Mouse (Mus musculus) macrophage (primary cell): ENCODE measurements around the gene Fam161a. TPM values are rescaled to one million over a fixed set of nuclear protein-coding genes. Genes with fewer than 3 reads are reported as not detected.

Source experiments
- H3K27ac ChIP-seq: fragments of 350-480 bp; formaldehyde crosslinking; 2 replicates; pipeline ENCODE4 v1.9.0; 2021
- H3K36me3 ChIP-seq: fragments of 350-480 bp; formaldehyde crosslinking; 2 replicates; pipeline ENCODE4 v1.9.0; 2021; ENCODE audit errors: inconsistent target
- H3K4me3 ChIP-seq: fragments of 350-480 bp; formaldehyde crosslinking; 2 replicates; pipeline ENCODE4 v1.9.0; 2021; ENCODE audit errors: inconsistent target
- H3K79me2 ChIP-seq: fragments of 350-480 bp; formaldehyde crosslinking; 2 replicates; pipeline ENCODE4 v1.9.0; 2021; ENCODE audit errors: inconsistent target
- WGBS: methylation state at CpG from one replicate; pipeline ENCODE4 v1.1.7; 2026; ENCODE audit warnings: inconsistent platforms; ENCODE audit not compliant: missing documents; 5-methylcytosine and 5-hydroxymethylcytosine counted together
- polyA plus RNA-seq: library from polyadenylated mRNA; stranded (reverse); fragments of 250-400 nt; gene quantifications from 3 replicates; pipeline ENCODE4 v1.2.4, GENCODE M21; 2018; ENCODE audit warnings: inconsistent platforms

The Fam161a gene
- polyA plus RNA-seq, 1 experiment from 2014 or later: 1.7 TPM

DNA sequence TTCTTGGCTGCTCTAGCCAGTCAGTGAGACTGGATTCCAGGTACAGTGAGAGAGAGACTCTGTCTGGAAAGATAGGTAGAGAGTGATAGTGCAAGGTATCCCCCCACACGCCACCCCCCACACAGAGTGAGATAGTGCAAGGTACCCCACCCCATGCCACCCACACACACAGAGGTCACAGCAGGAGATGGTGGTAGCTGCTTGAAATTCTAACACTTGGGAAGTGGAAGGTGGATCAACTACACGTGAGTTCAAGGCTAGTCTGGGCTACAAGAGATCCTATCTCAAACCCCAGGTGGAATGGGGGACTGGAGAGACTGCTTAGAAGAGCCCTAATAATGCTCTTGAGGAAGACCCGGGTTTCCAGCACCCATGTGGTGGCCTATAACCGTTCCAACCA, 26.3 kb upstream of the Fam161a start:
- Histone ChIP-seq H3K27ac (peak overlapping the region; percentile 62), H3K4me3 (peak overlapping the region; percentile 76), H3K79me2 (peaks cover 55% of the 10 kb centered on the region), H3K36me3 (no peaks in the 10 kb centered on the region; the same call in 1 of the 2 replicates)
- 35% methylated on average over 4 of the region's 4 CpGs for WGBS

DNA sequence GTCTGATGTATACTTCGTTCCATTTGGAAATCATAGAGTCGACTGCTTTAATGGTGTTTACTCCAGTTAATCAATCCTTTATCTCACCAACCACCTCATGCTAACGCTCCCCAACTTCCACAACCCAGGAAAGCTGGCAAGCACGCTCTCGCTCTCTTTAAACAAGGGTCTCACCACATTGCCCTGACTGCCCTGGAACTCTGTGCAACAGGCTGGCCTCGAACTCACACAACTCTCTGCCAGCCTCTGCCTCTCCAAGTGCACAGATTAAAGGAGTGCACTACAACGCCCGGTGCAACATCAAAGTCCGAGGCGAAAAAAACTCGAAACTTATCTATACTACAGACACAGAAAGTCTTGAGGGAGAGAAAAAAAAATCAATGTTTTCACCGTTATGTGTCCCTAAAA, 25.8 kb upstream of the Fam161a start:
- Histone ChIP-seq H3K36me3 (no peaks in the 10 kb centered on the region; the same call in 1 of the 2 replicates), H3K4me3 (peak overlapping the region; percentile 76), H3K27ac (peak overlapping the region; percentile 62), H3K79me2 (peaks cover 50% of the 10 kb centered on the region)
- under 1% methylated on average over 12 of the region's 12 CpGs for WGBS

DNA sequence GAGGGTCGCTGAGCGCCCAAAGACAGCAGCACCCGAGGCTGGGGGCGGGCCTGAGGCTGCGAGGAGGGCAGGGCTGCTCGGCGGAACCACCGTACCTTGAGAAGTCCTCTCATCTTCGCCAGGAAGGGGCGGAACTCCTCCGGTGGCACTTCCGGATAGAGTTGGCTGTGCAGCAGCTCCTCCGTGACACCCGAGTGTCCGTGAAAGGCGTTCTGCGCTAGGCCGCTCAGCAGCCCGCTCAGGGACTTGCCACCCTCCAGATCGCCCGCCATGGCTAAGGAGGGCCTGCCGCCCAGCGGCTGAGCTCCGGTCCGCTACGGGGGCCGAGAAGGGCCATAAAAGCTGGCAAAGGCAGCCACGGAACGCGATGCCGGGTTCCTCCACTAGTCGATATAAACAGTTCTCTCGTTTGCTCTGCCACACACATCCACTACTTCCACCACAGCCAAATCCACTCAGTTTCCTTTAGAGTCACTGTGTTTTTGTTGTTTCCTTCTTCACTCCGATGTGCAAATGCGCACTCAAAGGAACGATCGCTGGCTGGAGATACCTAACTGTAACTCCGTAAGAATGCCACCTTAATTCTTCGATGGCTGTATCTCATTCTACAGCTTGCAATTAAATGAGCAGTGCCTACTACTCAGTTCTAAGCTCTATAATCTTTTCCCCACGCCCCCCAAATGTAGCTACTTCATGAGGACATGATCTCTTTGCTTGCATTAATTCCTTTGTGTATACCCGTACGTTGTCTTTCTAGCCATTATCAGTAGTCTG, 25.2 kb upstream of the Fam161a start, which contains the start of the genes Gm28048 and Commd1:
Gene Gm28048, minus strand, starts transcription at position 107 of the 774 bp plus-strand sequence.
Gene Commd1, minus strand, starts transcription at position 399 of the 774 bp plus-strand sequence.
- 3% methylated on average over 41 of the region's 42 CpGs for WGBS

DNA sequence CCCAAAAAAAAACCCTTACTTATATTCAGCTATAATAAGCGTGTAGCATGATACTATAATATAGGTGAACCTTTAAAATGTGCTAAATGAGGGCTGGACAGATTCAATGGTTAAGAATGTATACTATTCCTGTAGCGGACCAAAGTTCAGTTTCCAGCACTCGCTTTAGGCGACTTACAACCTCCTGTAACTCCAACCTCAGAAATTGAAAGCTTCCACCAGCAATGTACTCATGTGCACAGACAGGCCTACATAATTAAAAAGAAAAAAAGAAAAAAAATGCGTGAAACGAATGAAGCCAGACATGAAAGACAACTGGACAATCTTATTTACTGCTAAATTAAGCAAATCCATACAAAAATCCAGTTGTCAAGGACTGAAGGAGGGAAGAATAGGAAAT, 24.5 kb upstream of the Fam161a start:
- no peak overlapping the region for H3K27ac ChIP-seq
- peak overlapping the region; percentile 76; the same call in 1 of the 2 replicates for H3K4me3 ChIP-seq
- 94% methylated on average over 6 of the region's 6 CpGs for WGBS
- no peaks in the 10 kb centered on the region; the same call in 1 of the 2 replicates for H3K36me3 ChIP-seq
- H3K79me2 ChIP-seq: peaks cover 37% of the 10 kb centered on the region

More for the DNA sequence above, 25.2 kb upstream of the Fam161a start, which contains the start of the genes Gm28048 and Commd1:
- peak within 1 kb of the TSS; percentile 62 for H3K27ac ChIP-seq
- H3K79me2 ChIP-seq: peaks cover 44% of the 10 kb centered on the region
- peak within 1 kb of the TSS; percentile 76 for H3K4me3 ChIP-seq
- no peaks in the 10 kb centered on the region; the same call in 1 of the 2 replicates for H3K36me3 ChIP-seq

DNA sequence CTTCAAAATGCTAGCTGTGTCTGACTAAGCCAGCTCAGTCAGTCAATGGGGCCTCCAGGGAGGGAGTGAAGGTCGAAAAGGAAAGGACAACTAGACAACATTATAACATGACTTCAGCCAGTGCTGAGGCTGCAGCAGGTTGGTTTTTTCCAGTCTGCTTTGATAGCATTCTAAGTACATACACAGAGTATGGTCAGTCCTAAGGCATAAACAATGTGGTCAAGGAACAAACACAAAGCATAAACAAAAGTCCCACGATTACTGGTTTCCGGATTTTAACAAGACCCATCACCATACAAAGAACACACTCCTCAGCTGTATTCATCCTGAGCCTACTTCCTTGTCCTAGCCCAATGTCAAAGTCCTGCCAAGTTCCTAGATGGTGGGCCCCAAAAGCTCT, 21.8 kb upstream of the Fam161a start:
- no peaks in the 10 kb centered on the region for H3K36me3 ChIP-seq
- H3K79me2 ChIP-seq: peaks cover 11% of the 10 kb centered on the region
- 93% methylated on average over 3 of the region's 3 CpGs for WGBS
- H3K4me3 ChIP-seq: no peak overlapping the region
- H3K27ac ChIP-seq: no peak overlapping the region

DNA sequence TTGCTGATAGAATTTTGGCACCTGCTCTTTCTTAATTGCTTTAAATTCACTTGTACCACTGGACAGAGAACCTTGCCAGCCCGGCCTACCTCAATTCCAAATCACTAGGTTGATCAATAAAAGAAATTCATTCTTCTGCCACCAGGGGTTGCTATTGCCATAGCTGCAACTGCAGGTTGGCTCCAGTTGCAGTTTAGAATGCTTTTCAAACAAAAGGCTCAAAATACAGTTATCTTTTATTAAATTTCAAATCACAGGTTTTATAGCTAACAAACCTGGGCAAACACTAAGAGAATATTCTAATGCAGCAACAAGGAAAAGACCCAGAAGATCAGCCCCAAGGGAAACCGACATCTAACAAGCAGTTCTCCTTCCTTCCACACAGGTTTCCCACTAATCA, 20.0 kb upstream of the Fam161a start:
- H3K36me3 ChIP-seq: no peaks in the 10 kb centered on the region
- H3K79me2 ChIP-seq: peaks cover 19% of the 10 kb centered on the region
- no peak overlapping the region for H3K27ac ChIP-seq
- H3K4me3 ChIP-seq: no peak overlapping the region
- 48% methylated on average over 2 of the region's 2 CpGs for WGBS

DNA sequence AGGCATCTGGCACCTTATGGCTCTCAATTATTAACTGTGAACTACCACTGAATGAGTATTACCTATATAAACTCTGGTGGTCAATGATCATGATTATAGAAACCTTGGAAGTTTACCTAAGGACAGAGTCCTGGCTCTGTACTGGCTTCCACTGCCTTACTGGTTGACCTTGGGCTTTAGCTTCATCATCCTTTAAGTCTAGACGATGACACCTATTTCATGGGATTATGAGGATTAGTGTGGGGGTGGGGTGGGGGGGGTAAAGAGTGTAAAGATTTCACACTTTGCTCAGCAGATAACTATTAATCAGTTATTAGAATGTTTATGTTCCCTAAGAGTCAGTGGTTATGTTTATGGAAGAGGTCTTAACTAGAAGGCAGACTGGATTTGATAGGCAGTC, 17.5 kb upstream of the Fam161a start:
- Histone ChIP-seq H3K4me3 (peak overlapping the region; percentile 28), H3K79me2 (peaks cover 43% of the 10 kb centered on the region), H3K36me3 (peaks cover 13% of the 10 kb centered on the region; the same call in 1 of the 2 replicates), H3K27ac (peak overlapping the region; percentile 46)
- WGBS: 75% methylated on average over 1 of the region's 1 CpGs

DNA sequence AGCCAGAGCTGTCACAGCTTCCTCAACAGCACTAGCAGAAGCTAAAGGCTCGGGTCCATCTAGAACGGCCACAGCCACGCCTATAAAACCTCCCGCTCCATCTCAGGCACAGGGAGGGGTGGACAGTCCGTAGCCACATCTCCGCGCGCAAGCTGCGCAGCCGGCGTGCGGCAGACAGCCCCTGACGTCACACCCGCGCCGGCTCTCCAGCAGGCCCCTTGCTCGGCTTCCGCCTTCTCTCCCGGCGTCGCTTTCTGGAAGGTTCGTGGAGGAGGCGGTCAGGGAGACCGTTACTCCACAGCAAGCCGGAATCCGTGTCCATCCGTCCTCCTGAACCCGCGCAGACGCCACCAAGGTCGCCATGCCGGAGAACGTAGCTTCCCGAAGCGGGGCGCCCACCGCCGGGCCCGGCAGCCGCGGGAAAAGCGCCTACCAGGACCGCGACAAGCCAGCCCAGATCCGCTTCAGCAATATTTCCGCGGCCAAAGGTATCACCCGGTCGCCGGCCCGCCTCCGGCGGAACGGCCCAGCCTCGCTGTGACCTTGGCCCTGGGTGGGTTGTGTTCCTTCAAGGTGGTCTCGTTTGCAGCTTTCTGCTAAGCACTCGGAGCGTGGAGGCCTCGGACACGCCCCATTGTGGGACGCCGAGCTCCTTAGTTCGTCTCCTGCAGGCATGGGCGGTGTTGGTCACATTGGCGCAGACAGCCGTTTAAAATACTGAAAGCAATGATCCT, 16.8 kb upstream of the Fam161a start, which contains the start of gene Cct4:
Gene Cct4, plus strand, starts transcription at position 127 of the 734 bp plus-strand sequence.
- Histone ChIP-seq H3K4me3 (peak within 1 kb of the TSS; percentile 78), H3K36me3 (peaks cover 18% of the 10 kb centered on the region; the same call in 1 of the 2 replicates), H3K27ac (peak within 1 kb of the TSS; percentile 46), H3K79me2 (peaks cover 51% of the 10 kb centered on the region)
- WGBS: 0% methylated on average over 64 of the region's 66 CpGs

DNA sequence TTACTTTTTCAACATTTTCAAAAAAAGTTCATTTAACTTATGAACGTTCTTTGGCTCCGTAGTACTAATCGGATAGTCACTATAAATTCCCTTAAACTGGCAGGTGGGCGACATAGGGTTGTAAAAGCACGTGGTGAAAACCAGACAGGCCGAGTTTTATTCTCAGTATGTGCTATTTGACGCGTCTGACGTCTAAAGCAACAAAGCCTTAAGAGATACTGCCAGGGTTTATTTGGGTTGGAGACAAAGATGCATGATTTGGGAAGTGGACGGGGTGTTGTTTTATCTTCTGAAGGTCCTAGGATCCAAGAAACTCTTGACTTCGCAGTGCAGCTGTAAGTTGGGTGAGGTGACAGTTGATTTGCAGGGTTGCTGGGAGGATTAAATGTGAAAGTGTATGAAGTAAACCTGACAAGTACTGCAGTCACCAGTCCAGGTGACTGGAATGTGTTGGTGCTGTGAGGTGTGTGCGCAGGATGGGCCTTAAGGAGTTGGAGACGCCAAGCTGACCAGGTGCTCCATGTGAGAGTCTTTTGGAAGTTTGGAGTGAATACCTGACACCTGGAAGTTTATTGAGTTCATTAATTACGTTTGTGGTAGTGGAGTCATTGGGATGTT, 16.0 kb upstream of the Fam161a start:
- Histone ChIP-seq H3K36me3 (peaks cover 25% of the 10 kb centered on the region), H3K27ac (peak overlapping the region; percentile 33), H3K79me2 (peaks cover 57% of the 10 kb centered on the region), H3K4me3 (peak overlapping the region; percentile 78)
- 17% methylated on average over 14 of the region's 14 CpGs for WGBS

DNA sequence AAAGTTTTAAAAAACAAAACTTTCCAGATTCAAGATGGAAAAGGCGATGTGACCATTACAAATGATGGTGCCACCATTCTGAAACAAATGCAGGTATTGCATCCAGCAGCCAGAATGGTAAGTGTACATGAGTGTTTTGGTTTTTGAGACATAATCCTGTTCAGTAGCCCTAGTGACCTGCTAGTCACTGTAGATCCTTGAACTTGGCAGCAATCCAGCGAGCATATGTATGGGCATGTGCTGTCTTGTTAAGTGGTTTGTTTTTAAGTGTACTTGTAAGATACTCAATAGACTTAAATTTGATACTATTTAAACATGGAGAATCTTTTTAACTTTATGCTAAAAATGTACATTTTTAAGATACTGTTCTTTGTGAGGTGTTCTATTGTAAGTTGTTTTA, 13.1 kb upstream of the Fam161a start:
- Histone ChIP-seq H3K79me2 (peaks cover 61% of the 10 kb centered on the region), H3K4me3 (no peak overlapping the region), H3K36me3 (peaks cover 52% of the 10 kb centered on the region), H3K27ac (no peak overlapping the region)
- WGBS: 100% methylated on average over 2 of the region's 2 CpGs

DNA sequence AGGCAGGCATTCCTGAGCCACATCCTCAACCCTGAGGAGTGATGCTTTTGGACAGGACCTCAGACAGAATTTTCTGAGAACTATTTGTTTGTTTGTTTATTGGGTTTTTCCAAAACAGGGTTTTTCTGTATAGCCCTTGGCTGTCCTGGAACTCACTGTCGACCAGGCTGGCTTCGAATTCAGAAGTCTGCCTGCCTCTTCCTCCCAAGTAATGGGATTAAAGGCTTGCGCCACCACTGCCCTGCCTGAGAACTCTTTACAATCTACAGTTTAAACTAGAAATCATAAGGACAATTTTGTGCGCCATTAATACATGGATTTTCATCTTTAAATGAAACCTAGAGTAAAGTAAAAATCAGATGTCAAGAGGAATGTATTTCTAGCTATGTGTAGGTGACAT, 11.9 kb upstream of the Fam161a start:
- Histone ChIP-seq H3K27ac (no peak overlapping the region), H3K79me2 (peaks cover 61% of the 10 kb centered on the region), H3K36me3 (peaks cover 64% of the 10 kb centered on the region), H3K4me3 (no peak overlapping the region)
- 96% methylated on average over 4 of the region's 4 CpGs for WGBS

DNA sequence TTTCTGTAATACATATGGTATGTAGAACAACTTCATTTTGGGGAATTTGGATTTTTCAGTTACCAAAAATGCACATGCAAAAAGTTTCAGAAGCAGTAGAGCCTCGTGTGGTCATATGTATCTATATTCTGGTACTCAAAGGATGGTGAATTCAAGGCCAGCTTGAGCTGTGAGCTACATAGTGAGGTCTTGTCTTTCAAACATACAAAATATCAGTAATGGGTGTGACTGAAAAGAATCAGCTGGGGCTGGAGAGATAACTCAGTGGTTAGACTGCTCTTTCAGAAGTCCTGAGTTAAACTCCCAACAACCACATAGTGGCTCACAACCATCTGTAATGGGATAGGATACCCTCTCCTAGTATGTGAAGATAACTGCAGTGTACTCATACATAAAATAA, 9.0 kb upstream of the Fam161a start:
- 77% methylated on average over 1 of the region's 1 CpGs for WGBS
- Histone ChIP-seq H3K27ac (no peak overlapping the region), H3K4me3 (no peak overlapping the region), H3K36me3 (peaks cover 88% of the 10 kb centered on the region), H3K79me2 (peaks cover 33% of the 10 kb centered on the region)

DNA sequence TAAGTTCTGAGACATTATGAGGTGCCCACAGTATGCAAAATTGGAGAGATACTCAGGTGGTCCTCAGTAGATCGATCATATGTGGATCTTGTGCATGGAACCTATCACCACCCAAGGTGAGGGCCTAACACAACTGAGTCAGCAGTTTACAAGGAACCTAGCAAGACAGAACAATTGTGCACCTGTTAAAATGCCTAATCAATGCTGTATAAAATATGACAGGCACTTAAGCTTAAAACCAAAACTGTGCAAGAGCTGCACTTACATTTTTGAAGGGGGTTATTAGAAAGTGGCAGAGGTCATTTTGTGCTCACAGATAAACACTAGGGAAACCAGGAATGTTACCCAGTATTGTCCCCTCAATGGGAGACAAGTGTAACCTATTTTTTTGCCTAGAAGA, 2.1 kb upstream of the Fam161a start:
- WGBS: 92% methylated on average over 1 of the region's 1 CpGs
- Histone ChIP-seq H3K27ac (no peak overlapping the region), H3K4me3 (no peak overlapping the region), H3K79me2 (no peaks in the 10 kb centered on the region), H3K36me3 (peaks cover 42% of the 10 kb centered on the region)

DNA sequence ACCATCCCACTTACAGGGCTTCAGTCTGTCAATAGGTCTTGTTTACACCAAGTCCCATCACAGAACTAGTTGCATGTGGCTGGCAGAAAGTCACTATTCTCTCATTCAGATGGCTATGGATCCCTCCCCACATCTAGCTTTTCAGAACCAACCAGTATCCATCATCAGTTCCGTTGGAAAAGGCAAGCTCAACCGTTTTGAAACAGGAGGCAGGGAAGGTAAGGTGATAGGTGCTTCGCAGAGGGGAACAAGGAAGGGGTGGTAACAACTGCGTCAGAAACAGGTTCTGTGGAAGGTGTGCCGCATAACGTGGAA, 208 bp upstream of the Fam161a start:
- 6% methylated on average over 6 of the region's 6 CpGs for WGBS
- Histone ChIP-seq H3K79me2 (no peaks in the 10 kb centered on the region), H3K4me3 (peak overlapping the region; percentile 63), H3K27ac (peak overlapping the region; percentile 57; the same call in 1 of the 2 replicates), H3K36me3 (peaks cover 24% of the 10 kb centered on the region)
